Mouse (Mus musculus): ENCODE data around the gene BC028528.
A peak's percentile ranks its signal among the peaks of the same experiment; 100 is the strongest.

- TF ChIP-seq CTCF (conservative IDR thresholded peaks at IDR 0.05; ENCODE audit: insufficient read depth, insufficient read length, low read depth, low read length): no peak
- peak; percentile 15 for TF ChIP-seq POLR2A (IDR thresholded peaks at IDR 0.05; ENCODE audit: low read depth, low read length)
Observed at GRCm38 (mm10) chr3:95904568-95904967, 12.8 kb upstream of the BC028528 start, which contains the start of gene Car14.
